Mouse (Mus musculus): ENCODE data around the gene Mblac1.

GRCm38 (mm10) chr5:138202086-138202485 is 8.0 kb downstream of the Mblac1 start:
- TF ChIP-seq TCF12 (IDR thresholded peaks at IDR 0.05; ENCODE audit: low read depth, low read length): no peak
- no peak for TF ChIP-seq HCFC1 (IDR thresholded peaks at IDR 0.05; ENCODE audit: low read depth, low read length)
- TF ChIP-seq ELF1 (IDR thresholded peaks at IDR 0.05; ENCODE audit: low read depth, low read length): no peak
- no peak for TF ChIP-seq CTCF (conservative IDR thresholded peaks at IDR 0.05 in 1 of 2, IDR thresholded peaks at IDR 0.05 in 1 of 2; ENCODE audit: low read depth in 2 of 2, low read length in 2 of 2)
- no peak for TF ChIP-seq JUND (conservative IDR thresholded peaks at IDR 0.05; ENCODE audit: low read depth, low read length)
- no peak for TF ChIP-seq MEF2A (IDR thresholded peaks at IDR 0.05; ENCODE audit: borderline replicate concordance, low read depth, low read length)
- TF ChIP-seq MAX (IDR thresholded peaks at IDR 0.05; ENCODE audit: low read length): no peak
- no peak for TF ChIP-seq PAX5 (IDR thresholded peaks at IDR 0.05; ENCODE audit: low read length)
- no peak for TF ChIP-seq USF1 (IDR thresholded peaks at IDR 0.05; ENCODE audit: low read depth, low read length)
- no peak for TF ChIP-seq NRF1 (IDR thresholded peaks at IDR 0.05; ENCODE audit: low read depth, low read length)
